Mouse (Mus musculus) kidney, postnatal 10 days (tissue): ENCODE results near the gene Cyp3a41a.
"Not testable (repeated sequence)": the region's sequence is repeated elsewhere in the genome, so short reads cannot be mapped to it uniquely, and the experiment has no call there.

ENCODE experiments used
- DNase-seq: peaks from one replicate; pipeline ENCODE4 v3.0.0; 2021; ENCODE audit warnings: mixed read lengths

The Cyp3a41a gene

DNA sequence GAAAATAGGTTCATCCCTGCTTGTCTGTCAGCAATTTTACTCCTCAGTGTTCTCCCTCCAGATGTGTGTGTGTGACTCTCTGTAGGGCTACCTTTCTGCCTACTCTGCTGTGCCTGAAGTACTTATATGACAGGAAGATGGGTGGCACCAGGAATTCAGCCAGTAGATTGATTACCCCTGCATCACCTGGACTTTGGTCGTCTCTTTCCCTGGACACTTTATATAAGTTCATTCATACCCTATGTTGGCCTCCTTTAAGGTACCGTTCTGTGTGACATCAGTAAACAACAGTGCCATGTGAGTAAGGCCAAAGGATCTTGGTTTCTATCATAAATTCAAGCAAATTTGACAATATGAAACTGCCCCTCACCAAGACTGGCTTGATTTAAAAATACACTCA lies at the start of gene Cyp3a41a:
Cyp3a41a (minus strand) TSS at position 101 of the 400 bp plus-strand sequence.
- not testable (repeated sequence) for DNase-seq

DNA sequence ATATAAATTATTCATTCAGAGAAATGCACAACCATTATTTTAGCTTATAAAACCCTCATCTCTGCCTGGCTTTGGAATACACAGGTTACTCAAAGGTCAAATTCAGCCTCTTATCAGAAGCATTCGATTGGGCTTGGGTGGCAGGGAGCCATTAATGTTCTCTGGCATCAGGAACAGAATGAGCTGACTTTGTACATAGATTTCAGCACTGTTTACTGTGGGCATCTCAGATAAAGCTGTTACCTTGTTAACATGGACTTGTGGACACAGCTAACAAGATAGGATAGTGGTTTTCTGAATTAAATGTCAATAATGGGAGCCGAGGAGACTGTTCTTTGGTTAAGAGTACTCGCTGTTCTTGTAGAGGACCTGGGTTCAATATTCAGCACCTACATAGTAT lies 17.6 kb upstream of the Cyp3a41a start:
- not testable (repeated sequence) for DNase-seq

DNA sequence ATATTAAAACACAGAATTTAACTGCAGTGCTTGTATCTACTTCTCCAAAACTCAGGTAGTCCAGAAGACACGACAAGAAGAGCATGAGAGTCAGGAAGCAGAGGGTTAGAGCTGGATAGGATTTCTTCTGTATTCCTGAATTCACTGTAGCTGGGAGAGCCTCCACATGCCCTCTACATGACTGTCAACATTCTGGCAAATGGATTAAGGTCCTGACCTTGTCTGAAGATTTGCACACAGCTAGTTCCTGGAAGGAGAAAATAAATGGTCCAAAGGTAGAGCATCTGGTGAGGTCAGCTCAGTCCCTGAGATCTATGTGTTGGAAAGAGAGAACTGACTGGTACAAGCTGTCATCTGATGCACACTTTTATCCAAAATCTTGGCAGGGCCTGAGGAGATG lies 5.6 kb downstream of the Cyp3a41a start:
- DNase-seq = not testable (repeated sequence)

DNA sequence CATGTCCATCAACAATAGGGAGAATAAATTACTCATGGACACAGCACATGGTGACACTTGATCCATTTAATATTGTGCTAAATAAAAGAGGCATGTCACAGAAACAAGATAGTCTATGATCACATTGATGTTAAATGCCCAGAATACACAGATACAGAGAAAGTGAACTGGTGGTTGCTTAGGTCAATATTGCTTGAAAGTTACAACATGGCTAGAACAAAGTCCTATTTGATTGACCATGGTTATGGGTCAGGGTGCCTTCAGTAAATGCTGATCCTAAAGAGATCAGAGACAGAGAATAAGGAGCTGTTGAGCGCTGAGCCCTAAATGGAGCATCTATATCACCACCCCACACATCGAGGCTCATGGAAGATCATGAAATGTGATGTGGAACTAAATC lies 12.6 kb downstream of the Cyp3a41a start:
- not testable (repeated sequence) for DNase-seq

DNA sequence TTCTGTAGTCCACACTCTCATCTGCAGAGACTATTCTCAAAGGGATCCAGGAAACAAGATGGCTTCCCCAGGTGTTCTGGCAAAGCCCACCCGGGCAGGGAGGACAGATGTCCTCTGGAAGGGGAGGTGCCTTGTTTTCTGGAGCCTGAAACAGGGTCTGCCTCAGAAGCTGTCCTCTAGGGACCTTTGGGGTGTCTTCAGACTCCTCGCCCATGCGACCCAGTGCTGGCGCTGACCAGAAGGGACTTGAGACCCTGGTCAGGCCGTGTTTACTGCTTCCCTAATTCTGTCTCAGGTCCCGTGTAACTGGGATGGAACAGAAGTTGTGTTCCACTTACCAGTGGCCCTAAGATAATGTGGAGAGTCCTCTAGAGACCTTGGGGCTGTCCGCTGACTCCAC lies 57.9 kb downstream of the Cyp3a41a start:
- no peak for DNase-seq

DNA sequence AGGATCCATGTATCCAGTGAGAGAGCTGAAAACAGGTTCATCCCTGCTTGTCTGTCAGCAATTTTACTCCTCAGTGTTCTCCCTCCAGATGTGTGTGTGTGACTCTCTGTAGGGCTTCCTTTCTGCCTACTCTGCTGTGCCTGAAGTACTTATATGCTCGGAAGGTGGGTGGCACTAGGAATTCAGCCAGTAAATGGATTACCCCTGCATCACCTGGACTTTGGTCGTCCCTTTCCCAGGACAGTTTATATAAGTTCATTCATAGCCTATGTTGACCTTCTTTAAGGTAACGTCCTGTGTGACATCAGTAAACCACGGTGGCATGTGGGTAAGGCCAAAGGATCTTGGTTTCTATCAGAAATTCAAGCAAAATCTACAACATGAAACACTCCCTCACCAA lies 72.2 kb downstream of the Cyp3a41a start:
- no peak for DNase-seq
